Mouse (Mus musculus) midbrain, embryonic 13.5 days (tissue): Measurements from ENCODE around the gene Trim46. TPM values are rescaled to one million over a fixed set of nuclear protein-coding genes. Genes with fewer than 3 reads are reported as not detected.
"Not testable (repeated sequence)": the region's sequence is repeated elsewhere in the genome, so short reads cannot be mapped to it uniquely, and the experiment has no call there.

ENCODE experiments used
- ATAC-seq: fragments of 200-750 bp; cut with Nextera tagmentation; 2 replicates; pipeline ENCODE4 v1.8.0; 2017; ENCODE audit warnings: mild to moderate bottlenecking, moderate TSS enrichment, moderate library complexity
- H3K27ac ChIP-seq: fragments of 300-500 bp; sonication (generic); 2 replicates; pipeline ENCODE4 v1.5.1; 2015; ENCODE audit warnings: inconsistent platforms, mild to moderate bottlenecking, moderate library complexity
- H3K27me3 ChIP-seq: fragments of 300-500 bp; sonication (generic); 2 replicates; pipeline ENCODE4 v1.6.1; 2015; ENCODE audit warnings: mild to moderate bottlenecking, inconsistent platforms
- H3K36me3 ChIP-seq: fragments of 300-500 bp; sonication (generic); 2 replicates; pipeline ENCODE4 v1.6.1; 2015; ENCODE audit warnings: mild to moderate bottlenecking, inconsistent platforms
- H3K4me1 ChIP-seq: fragments of 300-500 bp; sonication (generic); replicated peaks from 2 replicates; pipeline ENCODE4 v1.6.1; 2015; ENCODE audit warnings: inconsistent platforms
- H3K4me2 ChIP-seq: fragments of 300-500 bp; sonication (generic); replicated peaks from 2 replicates; pipeline ENCODE4 v1.6.1; 2015; ENCODE audit warnings: moderate library complexity, mild to moderate bottlenecking, inconsistent platforms
- H3K4me3 ChIP-seq: fragments of 300-500 bp; sonication (generic); replicated peaks from 2 replicates; pipeline ENCODE4 v1.5.1; 2015; ENCODE audit warnings: mild to moderate bottlenecking, inconsistent platforms
- H3K9ac ChIP-seq: fragments of 300-500 bp; sonication (generic); replicated peaks from 2 replicates; pipeline ENCODE4 v1.6.1; 2015; ENCODE audit warnings: mild to moderate bottlenecking, inconsistent platforms
- H3K9me3 ChIP-seq: fragments of 300-500 bp; sonication (generic); 2 replicates; pipeline ENCODE4 v1.6.1; 2016; ENCODE audit warnings: mild to moderate bottlenecking, inconsistent platforms
- WGBS: fragments of 180-500 bp; shearing (Covaris S2); methylation state at CpG from one replicate; pipeline ENCODE4 v1.1.7; 2015; 5-methylcytosine and 5-hydroxymethylcytosine counted together
- polyA plus RNA-seq: library from polyadenylated mRNA; unstranded; fragments of >200 nt; fragmentation: Nextera tagmentation; extraction: Ambion mirVana; gene quantifications from 2 replicates; pipeline ENCODE4 v1.2.1, GENCODE M21; 2015

Trim46 gene
- polyA plus RNA-seq, 1 experiment from 2014 or later = 59.4 TPM

DNA sequence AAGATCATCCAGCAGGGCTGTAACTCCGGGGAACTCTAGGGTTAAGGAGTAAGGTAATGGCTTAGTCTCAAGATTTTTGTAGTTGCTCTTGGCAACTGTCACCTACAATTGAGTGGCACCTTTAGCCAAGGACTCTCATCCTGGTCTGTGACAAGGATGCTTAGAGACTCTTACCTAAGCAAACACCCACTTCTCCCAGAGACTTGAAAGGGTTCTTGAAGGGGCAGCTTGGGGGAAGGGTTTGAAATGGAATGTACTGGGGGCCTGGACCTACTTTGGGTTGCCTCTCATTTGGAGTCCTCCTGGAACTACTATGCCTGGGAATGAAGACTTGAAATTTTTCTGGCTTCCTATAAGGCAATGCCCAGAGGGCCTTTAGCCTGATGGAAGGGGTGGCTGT is 27.8 kb downstream of the Trim46 start:
- 82% methylated on average over 1 of the region's 1 CpGs for WGBS

DNA sequence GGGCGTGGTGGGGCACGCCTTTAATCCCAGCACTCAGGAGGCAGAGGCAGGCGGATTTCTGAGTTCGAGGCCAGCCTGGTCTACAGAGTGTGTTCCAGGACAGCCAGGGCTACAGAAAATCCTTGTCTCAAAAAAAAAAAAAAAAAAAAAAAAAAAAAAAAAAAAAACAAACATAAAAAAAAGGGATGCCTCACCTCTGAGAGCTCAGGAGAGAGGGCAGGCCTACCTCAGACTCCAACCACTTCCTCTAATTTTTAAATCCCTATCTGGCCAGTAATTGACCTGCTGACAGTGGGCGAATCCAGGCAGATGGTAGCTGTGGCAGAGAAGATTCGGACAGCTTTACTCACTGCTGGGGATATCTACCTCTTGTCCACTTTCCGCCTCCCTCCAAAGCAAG is 29.7 kb downstream of the Trim46 start:
- not testable (repeated sequence) for H3K9me3 ChIP-seq, ATAC-seq, H3K27me3 ChIP-seq
- H3K9ac ChIP-seq = peak overlapping the region; percentile 41; the same call in 1 of the 2 replicates
- peak overlapping the region; percentile 70 for H3K4me2 ChIP-seq
- H3K4me3 ChIP-seq = peak overlapping the region; percentile 84; the same call in 1 of the 2 replicates
- H3K27ac ChIP-seq = peak overlapping the region; percentile 99; the same call in 1 of the 2 replicates
- WGBS = 77% methylated on average over 7 of the region's 7 CpGs
- peaks cover 75% of the 10 kb centered on the region for H3K4me1 ChIP-seq
- peaks cover 25% of the 10 kb centered on the region for H3K36me3 ChIP-seq

More for the DNA sequence above, 27.8 kb downstream of the Trim46 start:
- H3K27me3 ChIP-seq = no peaks in the 10 kb centered on the region
- H3K4me3 ChIP-seq = no peak overlapping the region
- H3K9ac ChIP-seq = 0 out of 2 replicates have a peak overlapping the region, but pooled peaks have one; percentile 23
- H3K4me1 ChIP-seq = peaks cover 73% of the 10 kb centered on the region
- peaks cover 37% of the 10 kb centered on the region for H3K36me3 ChIP-seq
- H3K27ac ChIP-seq = peak overlapping the region; percentile 27; the same call in 1 of the 2 replicates
- no peak for ATAC-seq
- no peak overlapping the region for H3K4me2 ChIP-seq
- no peaks in the 10 kb centered on the region for H3K9me3 ChIP-seq

DNA sequence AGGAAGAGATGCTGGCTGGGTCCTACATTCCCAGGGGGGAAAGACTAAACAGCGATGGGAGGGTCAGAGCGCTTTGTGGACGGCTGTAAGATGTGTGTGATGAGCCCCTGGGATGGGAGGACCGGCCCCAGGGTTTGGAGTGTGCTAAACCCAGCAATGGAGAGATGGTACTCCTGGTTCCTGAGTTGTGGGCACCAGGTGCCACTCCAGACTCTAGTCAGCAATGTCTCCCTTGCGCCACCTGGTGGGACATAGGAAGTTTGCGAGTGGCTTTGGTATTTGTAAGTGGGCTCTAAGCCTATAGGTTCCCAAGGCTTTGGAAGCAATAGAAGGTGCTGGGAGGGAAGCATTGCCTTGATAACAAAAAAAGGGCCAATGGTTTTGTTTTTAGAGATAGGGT is 30.3 kb downstream of the Trim46 start:
- peaks cover 70% of the 10 kb centered on the region for H3K4me1 ChIP-seq
- under 1% methylated on average over 6 of the region's 6 CpGs for WGBS
- peaks cover 23% of the 10 kb centered on the region for H3K36me3 ChIP-seq
- H3K9ac ChIP-seq = peak overlapping the region; percentile 80
- peak overlapping the region; percentile 99 for H3K27ac ChIP-seq
- H3K4me3 ChIP-seq = peak overlapping the region; percentile 84
- peak overlapping the region; percentile 70 for H3K4me2 ChIP-seq
- no peaks in the 10 kb centered on the region for H3K9me3 ChIP-seq
- ATAC-seq = peak; percentile 48
- no peaks in the 10 kb centered on the region for H3K27me3 ChIP-seq

DNA sequence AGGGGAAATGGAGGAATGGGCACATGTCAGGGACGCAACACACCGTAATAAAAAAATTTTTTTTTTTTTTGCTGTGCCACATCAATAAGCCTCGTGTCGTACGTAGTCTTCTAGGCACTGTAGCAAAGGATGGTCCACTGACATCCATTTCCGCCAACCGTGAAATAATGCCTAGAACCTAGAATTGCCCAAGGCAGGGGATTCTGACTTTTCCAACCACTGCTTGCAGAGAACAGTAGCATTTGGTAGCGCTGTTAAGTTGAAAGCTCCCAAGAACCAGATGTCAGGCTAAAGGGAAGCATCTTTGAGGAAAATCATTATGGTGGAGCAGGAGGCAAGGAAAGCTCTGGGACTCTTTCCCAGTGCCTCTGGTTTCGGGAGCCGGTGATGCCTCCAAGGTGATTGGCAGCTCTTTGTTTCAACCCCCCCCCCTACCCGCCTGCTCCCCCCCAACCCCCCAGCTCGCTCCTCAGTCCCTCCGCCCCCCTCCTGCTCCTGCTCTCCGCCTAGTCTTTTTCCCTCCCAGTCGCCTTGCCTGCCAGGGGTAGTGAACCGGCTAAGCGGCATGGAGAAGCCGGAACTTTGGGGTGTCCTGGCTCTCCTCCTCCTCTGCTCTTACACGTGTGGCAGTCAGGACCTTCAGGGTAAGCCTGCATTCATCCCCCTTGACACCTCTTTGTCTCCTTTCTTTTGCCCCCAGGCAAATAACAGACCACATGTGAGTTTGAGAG is 31.3 kb downstream of the Trim46 start, which contains the start of gene Thbs3:
Gene Thbs3 (plus strand): TSS at position 500 of the 731 bp plus-strand sequence.
- 1% methylated on average over 19 of the region's 19 CpGs for WGBS

DNA sequence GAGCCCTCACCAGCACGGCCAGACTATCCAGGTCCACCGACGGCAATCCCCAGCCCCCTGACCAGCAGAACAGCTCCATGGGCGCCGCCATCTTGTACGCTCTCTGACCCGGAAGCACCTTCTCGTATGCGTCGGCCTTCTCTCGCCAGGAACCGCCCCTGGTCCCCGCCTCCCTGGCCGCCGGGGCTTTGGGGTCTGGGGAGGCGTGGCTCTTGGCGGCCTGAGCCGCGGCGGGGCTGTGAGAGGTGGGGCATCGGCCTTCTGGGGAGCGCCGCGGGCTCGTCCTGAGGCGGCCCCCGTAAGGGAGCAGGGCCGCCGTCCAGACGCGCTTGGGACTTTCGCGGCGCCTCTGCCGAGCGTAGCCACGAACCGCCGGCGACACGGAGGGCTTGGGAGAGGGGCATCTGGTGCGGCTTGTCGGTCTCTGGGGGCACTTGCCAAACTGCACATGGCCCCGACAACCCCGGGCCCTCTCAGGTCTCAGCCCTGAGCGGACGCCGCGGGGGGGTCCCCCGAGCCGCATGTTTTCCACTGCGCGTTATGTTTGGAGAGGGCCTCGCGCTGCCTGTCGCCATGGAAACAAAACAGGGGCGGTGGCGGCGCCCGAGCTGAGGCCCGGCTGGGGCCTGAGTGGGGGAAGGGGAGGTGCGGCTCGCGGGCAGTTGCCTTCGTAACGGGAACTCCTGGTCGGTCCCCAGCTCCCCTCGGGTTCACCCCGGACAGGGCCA is 32.1 kb downstream of the Trim46 start:
- H3K4me3 ChIP-seq = peak overlapping the region; percentile 84
- H3K4me1 ChIP-seq = peaks cover 57% of the 10 kb centered on the region
- peak overlapping the region; percentile 80 for H3K9ac ChIP-seq
- no peaks in the 10 kb centered on the region for H3K27me3 ChIP-seq
- peak; percentile 89 for ATAC-seq
- no peaks in the 10 kb centered on the region for H3K9me3 ChIP-seq
- 0% methylated on average over 68 of the region's 69 CpGs for WGBS
- H3K4me2 ChIP-seq = peak overlapping the region; percentile 70
- H3K27ac ChIP-seq = peak overlapping the region; percentile 99
- H3K36me3 ChIP-seq = peaks cover 28% of the 10 kb centered on the region

More for the DNA sequence above, 31.3 kb downstream of the Trim46 start, which contains the start of gene Thbs3:
- Histone ChIP-seq H3K9ac (peak within 1 kb of the TSS; percentile 80), H3K27ac (peak within 1 kb of the TSS; percentile 99), H3K36me3 (peaks cover 27% of the 10 kb centered on the region), H3K4me2 (peak within 1 kb of the TSS; percentile 70), H3K27me3 (no peaks in the 10 kb centered on the region), H3K4me3 (peak within 1 kb of the TSS; percentile 84), H3K9me3 (no peaks in the 10 kb centered on the region), H3K4me1 (peaks cover 66% of the 10 kb centered on the region)
- ATAC-seq = no peak

DNA sequence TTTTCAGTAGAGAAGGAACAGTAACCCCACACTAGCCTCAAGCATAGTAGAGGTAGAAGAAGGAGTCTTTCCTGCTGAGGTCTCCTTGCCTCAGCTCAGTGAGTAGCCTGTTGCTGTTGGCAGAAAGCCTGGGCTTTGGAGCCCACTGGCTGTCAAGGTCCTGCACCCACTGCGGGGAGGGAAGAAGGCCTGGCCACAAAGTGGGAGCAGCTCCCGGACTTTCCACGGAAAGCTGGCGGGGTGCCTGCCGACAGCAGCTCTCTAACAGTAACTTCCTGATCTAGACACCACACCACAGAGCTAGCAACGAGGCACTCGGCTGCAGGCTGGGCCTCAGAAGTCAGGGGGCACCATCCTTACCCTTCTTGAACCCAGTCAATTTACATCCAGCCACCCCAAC is 35.4 kb downstream of the Trim46 start:
- Histone ChIP-seq H3K4me1 (peaks cover 26% of the 10 kb centered on the region), H3K36me3 (peaks cover 55% of the 10 kb centered on the region), H3K9me3 (no peaks in the 10 kb centered on the region), H3K4me3 (no peak overlapping the region), H3K27ac (no peak overlapping the region), H3K27me3 (no peaks in the 10 kb centered on the region), H3K9ac (no peak overlapping the region), H3K4me2 (no peak overlapping the region)
- WGBS = 88% methylated on average over 7 of the region's 7 CpGs
- ATAC-seq = no peak

DNA sequence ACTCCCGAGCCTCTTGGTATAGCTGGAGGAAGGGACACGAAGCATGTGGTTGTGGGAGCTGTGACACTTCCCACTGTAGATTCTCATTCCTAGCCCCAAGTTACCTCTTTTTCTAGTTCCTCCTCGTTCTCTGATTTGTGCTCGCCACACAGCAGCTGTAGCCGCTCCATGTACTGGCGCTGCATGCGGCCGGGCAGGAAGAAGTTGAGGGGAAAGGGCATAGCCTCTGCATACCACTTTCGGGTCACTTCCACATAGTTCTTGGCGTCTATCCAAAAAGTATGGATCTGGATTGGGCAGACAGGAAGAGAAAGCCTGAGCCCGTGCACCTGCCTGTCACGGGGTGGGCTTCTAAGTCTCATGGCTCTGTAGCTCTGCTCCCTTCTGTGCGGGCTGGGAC is 35.9 kb downstream of the Trim46 start:
- 88% methylated on average over 13 of the region's 13 CpGs for WGBS
- H3K27me3 ChIP-seq = no peaks in the 10 kb centered on the region
- ATAC-seq = no peak
- no peak overlapping the region for H3K4me2 ChIP-seq
- no peaks in the 10 kb centered on the region for H3K9me3 ChIP-seq
- no peak overlapping the region for H3K27ac ChIP-seq
- H3K9ac ChIP-seq = no peak overlapping the region
- no peak overlapping the region for H3K4me3 ChIP-seq
- H3K36me3 ChIP-seq = peaks cover 60% of the 10 kb centered on the region
- H3K4me1 ChIP-seq = peaks cover 20% of the 10 kb centered on the region

DNA sequence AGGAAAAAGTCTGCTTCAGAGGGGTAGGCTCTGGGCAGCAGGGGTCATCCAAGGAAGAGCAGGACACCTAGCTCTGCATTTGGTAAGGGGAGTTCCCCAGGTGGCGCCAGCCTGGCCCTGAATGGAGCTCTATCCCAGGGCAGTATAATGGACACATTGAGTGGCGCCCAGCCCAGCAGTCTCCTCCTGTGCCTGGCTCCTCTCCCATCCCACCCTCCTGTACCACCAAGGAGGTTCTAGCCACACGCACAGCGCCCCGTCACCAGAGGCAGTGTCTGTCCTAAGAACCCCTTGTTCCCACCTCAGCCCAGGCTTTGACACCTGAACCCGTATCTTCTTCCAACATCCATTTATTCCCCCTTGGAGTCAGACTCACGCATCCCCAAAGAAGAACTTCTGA is 36.4 kb downstream of the Trim46 start:
- Histone ChIP-seq H3K4me1 (peaks cover 16% of the 10 kb centered on the region), H3K4me2 (no peak overlapping the region), H3K9me3 (no peaks in the 10 kb centered on the region), H3K27me3 (no peaks in the 10 kb centered on the region), H3K4me3 (no peak overlapping the region), H3K27ac (no peak overlapping the region), H3K9ac (no peak overlapping the region), H3K36me3 (peaks cover 65% of the 10 kb centered on the region)
- 93% methylated on average over 7 of the region's 7 CpGs for WGBS
- ATAC-seq = no peak

DNA sequence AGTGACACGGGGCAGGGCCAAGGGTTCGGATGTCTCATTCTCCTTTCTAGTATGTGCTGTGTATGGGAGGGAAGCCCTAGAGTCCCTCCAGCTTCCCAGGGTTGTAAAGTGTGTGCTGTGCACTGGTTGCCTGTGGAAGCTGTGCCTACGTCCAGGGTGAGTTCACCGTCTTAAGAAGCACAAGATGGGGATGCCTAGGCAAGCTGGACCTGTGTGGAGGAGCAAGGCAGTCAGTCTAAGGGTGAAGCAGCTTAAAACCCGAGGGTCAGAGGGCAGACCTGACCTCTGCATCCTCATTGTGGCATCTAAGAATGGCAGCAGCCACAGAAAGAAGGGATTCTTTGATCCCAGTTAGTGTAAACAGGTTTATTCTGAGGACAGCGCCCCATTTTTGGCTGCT is 37.4 kb downstream of the Trim46 start:
- H3K27me3 ChIP-seq = no peaks in the 10 kb centered on the region
- WGBS = 87% methylated on average over 6 of the region's 6 CpGs
- no peak overlapping the region for H3K9ac ChIP-seq
- H3K27ac ChIP-seq = no peak overlapping the region
- H3K9me3 ChIP-seq = no peaks in the 10 kb centered on the region
- peaks cover 12% of the 10 kb centered on the region for H3K4me1 ChIP-seq
- no peak overlapping the region for H3K4me3 ChIP-seq
- peaks cover 71% of the 10 kb centered on the region for H3K36me3 ChIP-seq
- no peak overlapping the region for H3K4me2 ChIP-seq
- no peak for ATAC-seq

DNA sequence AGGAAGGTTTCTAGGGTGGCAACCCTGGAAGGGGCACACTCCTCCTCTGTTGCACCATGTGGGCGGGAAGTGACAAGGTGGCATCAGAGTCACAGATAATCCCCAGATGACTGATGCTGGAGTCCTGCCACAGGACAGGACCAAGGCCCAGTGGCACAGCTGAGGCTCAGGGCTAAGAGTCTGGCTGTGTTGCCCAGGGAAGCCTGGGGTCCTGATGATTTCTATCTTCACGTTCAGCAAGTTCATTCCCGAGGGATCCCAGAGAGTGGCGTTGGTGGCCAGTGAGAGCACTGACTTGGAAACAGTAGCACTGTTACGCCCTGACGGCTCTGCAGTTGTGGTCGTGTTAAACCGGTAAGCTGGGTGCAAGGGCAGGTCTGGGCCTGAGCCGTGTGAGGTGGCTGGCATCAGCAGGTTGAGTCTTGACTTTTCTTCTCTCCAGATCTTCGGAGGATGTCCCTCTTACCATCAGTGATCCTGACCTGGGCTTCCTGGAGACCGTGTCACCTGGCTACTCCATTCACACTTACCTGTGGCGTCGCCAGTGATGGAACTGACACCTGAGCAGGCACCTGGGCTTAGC is 37.9 kb downstream of the Trim46 start:
- peaks cover 71% of the 10 kb centered on the region for H3K36me3 ChIP-seq
- H3K4me1 ChIP-seq = peaks cover 13% of the 10 kb centered on the region
- 93% methylated on average over 13 of the region's 13 CpGs for WGBS
- no peak overlapping the region for H3K9ac ChIP-seq
- no peaks in the 10 kb centered on the region for H3K27me3 ChIP-seq
- no peak overlapping the region for H3K4me3 ChIP-seq
- no peaks in the 10 kb centered on the region for H3K9me3 ChIP-seq
- no peak for ATAC-seq
- no peak overlapping the region for H3K27ac ChIP-seq
- H3K4me2 ChIP-seq = no peak overlapping the region

DNA sequence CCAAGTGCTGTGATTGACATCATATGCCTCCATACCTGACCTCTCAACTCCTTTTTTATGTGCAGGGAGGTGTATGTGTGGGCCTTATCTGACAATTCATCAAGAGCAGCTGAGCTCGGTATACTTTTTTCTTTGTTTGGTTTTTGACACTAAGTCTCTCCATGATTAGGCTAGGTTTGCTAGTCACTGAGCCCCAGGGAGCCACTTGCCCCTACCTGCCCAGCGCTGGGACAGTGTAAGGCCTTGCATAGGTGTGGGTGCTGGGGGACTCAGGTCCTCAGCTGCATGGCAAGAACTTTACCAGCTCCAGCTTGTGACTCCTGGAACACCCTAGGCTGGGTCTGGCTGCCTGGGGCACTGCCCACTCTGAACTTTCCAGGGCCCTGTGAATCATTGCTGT is 39.4 kb downstream of the Trim46 start:
- Histone ChIP-seq H3K36me3 (peaks cover 71% of the 10 kb centered on the region), H3K27me3 (no peaks in the 10 kb centered on the region), H3K27ac (no peak overlapping the region), H3K9ac (no peak overlapping the region), H3K4me1 (peaks cover 9% of the 10 kb centered on the region), H3K4me2 (no peak overlapping the region), H3K9me3 (no peaks in the 10 kb centered on the region), H3K4me3 (no peak overlapping the region)
- WGBS = 95% methylated on average over 2 of the region's 2 CpGs
- ATAC-seq = no peak

DNA sequence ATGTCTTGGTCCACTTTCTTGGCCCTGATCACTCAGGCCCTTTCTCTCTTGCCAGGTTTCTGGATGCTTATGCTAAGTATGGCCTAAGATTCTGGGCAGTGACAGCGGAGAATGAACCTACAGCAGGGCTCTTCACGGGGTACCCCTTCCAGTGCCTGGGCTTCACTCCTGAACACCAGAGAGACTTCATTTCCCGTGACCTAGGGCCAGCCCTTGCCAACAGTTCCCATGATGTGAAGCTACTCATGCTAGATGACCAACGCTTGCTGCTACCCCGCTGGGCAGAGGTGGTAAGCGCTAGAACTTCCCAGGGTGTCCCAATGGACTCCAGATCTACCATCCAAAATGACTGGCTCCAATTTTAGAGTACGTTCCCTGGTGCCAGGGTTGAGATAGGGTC is 40.0 kb downstream of the Trim46 start:
- no peak for ATAC-seq
- Histone ChIP-seq H3K27ac (no peak overlapping the region), H3K4me2 (no peak overlapping the region), H3K9me3 (no peaks in the 10 kb centered on the region), H3K36me3 (peaks cover 69% of the 10 kb centered on the region), H3K27me3 (no peaks in the 10 kb centered on the region), H3K9ac (no peak overlapping the region), H3K4me1 (peaks cover 9% of the 10 kb centered on the region), H3K4me3 (no peak overlapping the region)
- WGBS = 92% methylated on average over 7 of the region's 7 CpGs
